Comparison of ENCODE assay signal across 11 mouse cellular contexts in the genomic region with DNA sequence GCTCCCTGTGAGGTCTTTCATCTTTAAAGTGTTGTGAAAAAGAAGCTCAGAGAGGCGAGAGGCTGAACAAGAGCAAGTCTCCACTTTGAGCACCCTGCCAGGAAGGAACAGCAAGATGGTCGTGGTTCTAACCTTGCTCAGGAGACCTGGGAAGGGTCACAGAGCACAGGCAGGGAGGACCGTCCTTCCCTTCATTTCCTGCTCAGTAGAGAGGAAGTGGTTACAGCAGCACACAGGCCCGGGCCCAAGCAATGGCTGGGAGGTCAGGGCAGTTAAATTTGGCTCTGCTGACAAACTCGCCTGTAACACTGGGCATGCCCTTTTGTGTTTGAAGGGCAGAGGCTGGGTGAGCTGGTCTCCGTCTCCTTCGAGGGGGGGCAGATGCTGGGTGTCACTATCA.
"Had no signal": no experiment of that assay in that cellular context is flagged by ENCODE, and none has a peak within 500 bp of the region (broad histone marks: within the 10 kb centered on the region; RNA-seq: fewer than 3 reads in every experiment).

No protein-coding gene starts in this region.

- H3K9me3 ChIP-seq: limb, embryonic 15.5 days; lung, embryonic 15.5 days; midbrain, embryonic 12.5 days had no signal

- H3K4me3 ChIP-seq: limb, embryonic 15.5 days; liver, embryonic 13.5 days; lung, embryonic 15.5 days; midbrain, embryonic 12.5 days had no signal

- DNase-seq: kidney, adult 8-10 months; kidney, postnatal 36 days; liver, embryonic 13.5 days; liver, postnatal 0 days; lung, postnatal 36 days; right cerebral cortex, postnatal 14 days; thymus, postnatal 36 days had no signal

- H3K4me1 ChIP-seq: limb, embryonic 15.5 days; midbrain, embryonic 12.5 days had no signal

- H3K36me3 ChIP-seq: limb, embryonic 15.5 days; liver, embryonic 13.5 days; lung, embryonic 15.5 days; midbrain, embryonic 12.5 days had no signal

- H3K27me3 ChIP-seq: liver, embryonic 13.5 days; lung, embryonic 15.5 days had no signal

- ATAC-seq: liver, postnatal 0 days had no signal

- H3K27ac ChIP-seq: kidney, postnatal 0 days; limb, embryonic 15.5 days; liver, embryonic 13.5 days; lung, embryonic 15.5 days; midbrain, embryonic 12.5 days had no signal
